Mouse (Mus musculus): ENCODE measurements around the gene Man1b1.

The Man1b1 gene

DNA sequence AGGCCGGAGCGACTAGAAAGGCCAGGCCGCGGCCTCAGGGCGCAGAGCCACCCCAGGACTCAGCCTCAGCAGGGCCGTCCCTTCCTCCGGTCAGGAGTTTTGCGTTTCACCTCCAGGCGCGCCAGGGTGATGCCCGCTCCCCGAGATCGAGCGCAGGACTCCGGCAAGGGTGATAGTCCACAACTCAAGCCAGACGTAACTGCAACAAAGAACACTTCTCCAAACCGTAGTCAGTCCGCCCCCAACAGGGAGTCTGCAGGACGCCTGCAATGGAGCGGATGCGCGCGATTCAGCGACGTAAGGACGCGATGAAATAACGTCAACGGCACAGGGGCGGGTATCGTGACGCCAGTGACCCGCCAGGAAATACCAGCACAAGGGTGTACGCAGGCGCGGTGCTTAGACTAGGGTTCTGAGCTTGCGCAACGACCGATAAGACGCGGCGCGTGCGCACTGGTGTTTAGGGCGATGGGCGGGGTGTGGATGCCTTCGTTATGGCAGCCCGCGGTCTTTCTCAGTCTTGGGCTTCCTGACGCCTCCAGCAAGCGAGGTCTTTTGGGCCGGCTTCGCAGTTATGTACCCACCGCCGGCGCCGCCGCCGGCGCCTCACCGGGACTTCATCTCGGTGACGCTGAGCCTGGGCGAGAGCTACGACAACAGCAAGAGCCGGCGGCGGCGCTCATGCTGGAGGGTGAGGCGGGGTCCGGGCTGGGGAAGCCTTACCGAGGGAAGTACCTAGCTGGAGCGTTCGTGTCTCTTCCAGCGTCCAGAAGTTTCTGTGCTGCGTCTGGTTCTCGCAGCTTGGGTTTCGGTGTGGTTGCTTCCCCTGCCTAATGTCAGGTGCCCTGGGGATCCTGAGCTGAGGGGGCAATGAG is at the start of gene Man1b1:
Gene Man1b1 (plus strand): TSS at position 53 of the 875 bp plus-strand sequence.
- peak; percentile 100 for DNase-seq (ENCODE audit: low spot score)

DNA sequence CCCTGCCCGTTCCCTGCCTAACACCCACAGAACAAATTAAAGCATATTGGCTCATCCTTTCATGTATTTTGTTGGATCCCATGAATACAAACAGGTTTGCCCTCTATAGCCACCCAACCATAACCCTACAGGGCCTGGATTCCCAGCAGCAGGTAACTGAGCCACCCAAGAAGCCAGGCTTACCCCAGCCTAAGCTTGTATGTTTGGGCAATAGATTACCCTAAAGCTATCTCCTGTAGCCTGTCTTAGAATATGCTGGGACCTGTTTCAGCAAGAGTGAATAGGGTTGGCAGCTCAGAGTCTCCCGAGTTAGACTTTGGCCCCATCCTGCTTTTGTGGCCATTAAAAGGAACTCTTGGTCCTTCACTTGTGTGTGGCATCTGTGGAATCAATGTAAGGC is 46.6 kb upstream of the Man1b1 start:
- no peak for DNase-seq (ENCODE audit: low spot score)

DNA sequence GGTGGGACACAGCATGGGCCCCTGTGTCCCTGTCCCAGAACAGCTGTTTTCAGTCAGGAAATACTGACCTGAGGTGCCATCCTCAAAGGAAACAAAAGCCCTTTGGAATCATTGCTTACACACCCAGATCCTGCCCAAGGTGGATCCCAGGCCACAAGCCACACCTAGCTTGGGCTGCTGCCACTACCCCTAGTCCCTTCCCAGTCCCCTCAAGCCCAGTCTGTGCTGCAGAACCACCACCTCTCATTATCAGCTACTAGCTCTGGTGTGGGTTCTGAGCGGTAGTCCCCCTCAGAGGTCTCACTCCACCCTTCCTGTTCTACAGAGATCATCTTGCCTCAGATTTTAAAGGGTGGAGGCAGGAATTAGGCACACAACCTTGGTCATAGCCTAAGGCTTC is 45.8 kb upstream of the Man1b1 start:
- DNase-seq (ENCODE audit: low spot score), result no peak

DNA sequence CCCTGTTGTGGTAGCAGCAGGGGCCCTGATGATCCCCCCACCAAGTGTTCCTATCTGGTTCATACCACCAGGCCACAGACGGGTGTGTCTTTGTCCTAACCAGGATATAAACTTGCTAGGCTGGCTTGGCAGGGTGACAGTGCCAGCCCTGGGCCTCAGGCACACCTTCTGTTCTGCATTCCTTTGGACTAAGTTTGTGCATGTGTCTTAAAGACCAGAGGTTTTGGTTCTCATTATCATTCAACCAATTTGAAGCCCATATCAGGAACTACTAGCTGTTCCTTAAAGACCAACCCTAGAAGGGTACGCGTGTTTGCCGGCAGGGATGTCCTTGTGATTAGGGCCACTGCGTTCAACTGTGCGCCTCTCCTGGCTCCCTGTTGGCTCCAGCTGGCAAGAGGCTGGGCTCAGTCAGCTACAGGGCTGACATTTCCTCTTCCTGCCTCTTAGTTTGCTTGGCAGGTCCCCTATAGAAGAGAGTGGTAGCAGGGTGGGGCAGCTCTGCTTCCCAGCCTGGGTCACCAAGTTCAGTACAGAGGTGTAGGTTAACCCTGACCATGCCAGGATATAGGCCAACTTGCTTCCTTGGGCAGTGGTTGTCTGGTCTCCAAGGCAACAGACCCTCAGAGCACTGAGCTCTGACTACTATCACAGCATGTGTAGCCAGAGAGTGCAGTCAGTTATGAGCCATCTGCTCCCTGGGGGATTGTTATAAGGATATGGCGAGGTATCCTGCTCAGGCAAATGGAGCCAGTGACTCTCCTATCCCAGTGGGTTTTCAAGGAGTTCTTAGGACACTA is 45.1 kb upstream of the Man1b1 start:
- no peak for DNase-seq (ENCODE audit: low spot score)

DNA sequence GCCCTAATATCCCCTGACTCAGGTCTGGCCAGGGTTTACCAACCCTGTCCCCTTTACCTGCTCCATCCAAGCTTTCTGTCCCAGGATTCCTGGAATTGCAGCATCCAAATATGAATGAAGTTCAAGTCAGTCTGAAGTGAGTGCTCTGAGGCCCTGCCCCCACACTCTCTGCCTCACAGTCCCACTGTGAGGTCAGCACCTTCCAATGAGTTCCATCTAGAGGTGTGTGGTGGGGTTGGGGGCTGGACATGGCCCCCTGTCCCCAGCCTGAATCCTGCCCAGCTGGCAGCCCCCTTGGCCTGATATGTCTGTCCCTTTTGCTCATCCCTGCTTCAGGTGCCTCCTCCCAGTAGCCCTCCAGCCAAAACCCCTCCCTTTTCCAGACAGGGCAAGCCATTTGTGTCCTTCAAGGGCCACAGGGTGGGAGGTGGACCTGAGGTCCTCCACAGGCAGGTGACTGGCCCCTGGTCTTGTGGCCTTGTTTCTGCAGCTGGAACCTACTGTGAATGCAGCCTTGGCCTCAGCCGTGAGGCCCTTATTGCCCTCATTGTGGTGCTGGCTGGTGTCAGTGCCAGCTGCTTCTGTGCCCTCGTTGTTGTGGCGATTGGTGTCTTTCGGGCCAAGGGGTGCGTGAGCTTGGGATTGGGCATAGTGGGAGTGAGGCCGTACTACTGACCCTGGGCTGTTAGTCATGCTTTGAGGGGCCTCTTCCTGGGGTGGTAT is 44.0 kb upstream of the Man1b1 start, which contains the start of gene Tmem210:
Gene Tmem210 (plus strand): TSS at position 219 of the 723 bp plus-strand sequence.
- DNase-seq (ENCODE audit: low spot score), result no peak

DNA sequence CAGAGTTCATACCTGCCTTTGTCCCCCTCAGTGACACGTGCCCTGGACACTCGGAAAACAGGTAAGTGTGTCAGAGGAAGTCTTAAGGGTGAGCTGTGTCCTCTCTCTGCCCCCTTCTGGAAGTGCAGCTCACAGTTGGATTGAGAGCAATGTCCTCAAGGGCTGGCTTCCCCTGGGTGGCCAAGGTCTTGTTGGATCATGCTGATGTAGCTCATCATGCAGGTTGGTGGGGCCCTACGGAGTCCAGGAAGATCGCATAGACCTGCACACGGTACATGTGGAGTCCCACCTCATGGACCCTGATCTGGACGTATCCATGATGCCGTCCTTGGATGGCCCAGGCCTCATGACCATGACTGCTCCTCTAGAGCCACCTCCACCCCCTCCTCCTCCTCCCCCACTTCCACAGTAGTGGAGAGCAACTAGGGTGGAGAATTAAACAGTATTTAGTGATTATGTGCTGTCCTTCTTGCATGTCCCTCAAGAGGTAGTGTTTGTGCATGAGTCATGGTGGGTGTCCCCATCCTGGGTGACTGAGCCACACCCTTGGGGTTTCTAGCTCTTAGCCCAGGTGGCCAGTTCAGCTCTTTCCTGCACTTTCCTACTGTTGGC is 43.3 kb upstream of the Man1b1 start:
- DNase-seq (ENCODE audit: low spot score), result no peak

DNA sequence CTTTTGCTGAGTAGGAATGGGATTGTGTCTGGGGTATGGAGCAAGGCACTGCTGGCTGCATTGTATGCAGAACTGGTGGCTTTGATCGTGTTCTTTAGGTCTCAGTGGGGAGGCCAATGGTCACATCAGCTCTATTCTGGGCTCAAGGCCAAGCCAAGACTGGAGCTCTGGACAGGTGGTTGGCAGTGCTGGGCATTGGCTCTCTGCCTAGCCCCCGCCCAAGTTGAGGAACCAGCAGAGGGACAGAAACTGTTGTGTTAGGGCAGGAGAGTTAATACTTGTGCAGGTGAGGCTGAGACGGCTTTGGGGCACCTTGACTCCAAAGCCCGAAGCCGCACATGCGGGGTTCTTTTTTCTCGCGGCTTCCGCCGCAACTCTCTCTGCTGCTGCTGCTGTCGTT is 42.5 kb upstream of the Man1b1 start, which contains the start of gene Lrrc26:
Gene Lrrc26 (plus strand): TSS at position 265 of the 400 bp plus-strand sequence.
- DNase-seq (ENCODE audit: low spot score), result no peak

DNA sequence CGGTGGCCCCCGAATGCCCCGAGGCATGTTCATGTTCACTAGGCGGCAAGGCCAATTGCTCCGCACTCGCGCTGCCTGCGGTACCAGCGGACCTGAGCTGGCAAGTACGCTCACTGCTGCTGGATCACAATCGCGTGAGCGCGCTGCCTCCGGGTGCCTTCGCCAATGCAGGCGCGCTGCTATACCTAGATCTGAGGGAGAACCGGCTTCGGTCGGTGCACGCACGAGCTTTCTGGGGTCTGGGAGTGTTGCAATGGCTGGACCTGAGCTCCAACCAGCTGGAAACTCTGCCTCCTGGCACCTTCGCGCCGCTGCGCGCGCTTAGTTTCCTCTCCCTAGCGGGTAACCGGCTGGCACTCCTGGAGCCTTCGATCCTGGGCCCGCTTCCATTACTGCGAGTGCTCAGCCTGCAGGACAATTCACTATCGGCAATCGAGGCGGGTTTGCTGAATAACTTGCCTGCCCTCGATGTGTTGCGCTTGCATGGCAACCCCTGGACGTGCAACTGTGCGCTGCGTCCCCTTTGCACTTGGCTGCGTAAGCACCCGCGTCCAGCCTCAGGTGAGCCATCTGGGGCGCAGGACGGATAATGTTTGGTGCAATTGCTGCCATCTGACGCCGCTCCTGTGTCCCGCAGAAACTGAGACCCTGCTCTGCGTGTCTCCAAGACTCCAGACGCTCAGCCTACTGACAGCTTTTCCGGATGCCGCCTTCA is 41.9 kb upstream of the Man1b1 start:
- DNase-seq (ENCODE audit: low spot score), result no peak

DNA sequence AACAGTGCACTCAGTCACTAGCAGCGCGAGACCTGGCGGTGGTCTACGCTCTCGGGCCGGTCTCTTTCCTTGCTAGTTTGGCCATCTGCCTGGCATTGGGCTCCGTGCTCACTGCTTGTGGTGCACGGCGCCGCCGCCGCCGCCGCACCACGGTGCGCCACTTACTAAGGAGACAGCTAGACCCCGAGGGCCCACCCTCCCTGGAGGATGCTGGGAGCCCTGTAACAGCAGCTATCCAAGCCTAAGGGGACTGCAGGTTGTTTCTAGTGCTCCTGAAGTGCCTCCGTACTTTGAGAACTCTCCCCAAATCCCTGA is 41.4 kb upstream of the Man1b1 start:
- no peak for DNase-seq (ENCODE audit: low spot score)

DNA sequence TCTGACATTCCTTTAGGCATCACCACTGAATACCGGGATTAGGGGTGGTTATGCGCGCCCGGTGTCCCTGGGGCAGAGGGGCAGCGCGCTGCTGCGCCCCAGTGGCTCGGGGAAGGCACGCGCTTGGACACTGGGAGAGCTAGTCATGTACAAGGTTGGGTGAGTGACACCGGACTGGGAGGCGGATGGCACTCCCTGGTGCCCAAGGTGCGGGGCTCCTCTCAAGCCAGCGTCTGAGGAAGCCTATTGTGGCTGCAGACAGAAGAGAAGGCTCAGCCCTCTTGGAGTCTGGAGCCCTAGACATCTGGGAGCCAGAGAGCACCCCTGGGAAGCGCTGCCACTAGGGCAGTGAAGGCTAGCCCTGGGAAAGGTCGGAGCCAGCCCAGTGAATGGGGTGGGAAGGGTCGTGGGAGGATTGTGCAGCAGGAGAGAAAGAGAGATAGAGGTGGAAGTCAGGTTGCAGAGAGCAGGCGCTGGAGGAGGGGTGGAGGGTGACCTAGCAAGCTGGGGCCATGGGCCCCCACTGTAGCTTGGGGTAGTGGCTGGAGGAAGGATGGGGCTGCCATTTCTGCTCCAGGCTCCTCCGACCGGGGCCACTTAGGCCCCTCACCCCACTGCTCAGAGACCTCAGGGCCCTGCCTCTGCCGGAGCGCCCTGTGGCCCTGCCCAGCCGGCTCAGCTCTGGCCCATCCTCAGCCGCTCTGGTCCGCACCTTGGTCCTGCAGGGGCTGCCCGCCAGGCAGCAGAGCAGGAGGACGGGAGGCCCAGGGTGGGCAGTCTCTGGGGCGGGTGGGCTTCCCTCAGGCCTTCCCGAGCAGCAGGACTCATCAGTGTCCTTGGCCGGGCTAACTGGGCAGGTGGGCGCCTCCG is 40.7 kb upstream of the Man1b1 start:
- no peak for DNase-seq (ENCODE audit: low spot score)

DNA sequence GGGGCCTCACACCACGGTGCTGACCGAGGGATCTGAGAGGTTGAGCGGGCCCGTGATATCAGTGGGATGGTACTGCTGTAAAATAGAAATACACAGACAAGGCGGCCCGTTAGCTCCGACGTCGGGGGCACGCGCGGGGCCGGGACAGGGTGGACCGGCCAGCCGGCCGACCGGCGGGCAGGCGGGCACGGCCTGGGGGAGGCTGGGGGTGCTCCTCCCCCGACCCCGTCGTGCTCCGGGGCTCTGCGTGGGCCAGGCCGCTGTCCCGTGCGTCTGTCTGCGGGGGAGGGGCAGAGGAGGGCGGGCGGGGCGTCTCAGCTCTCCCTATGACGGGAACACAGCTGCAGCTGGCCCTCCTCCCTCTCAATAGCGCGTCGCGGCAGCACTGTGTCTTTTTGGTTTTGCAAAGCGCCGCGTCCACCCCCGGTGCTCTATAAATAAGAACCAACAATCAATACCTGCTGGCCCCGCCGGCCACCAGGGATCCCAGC is 40.0 kb upstream of the Man1b1 start:
- no peak for DNase-seq (ENCODE audit: low spot score)

DNA sequence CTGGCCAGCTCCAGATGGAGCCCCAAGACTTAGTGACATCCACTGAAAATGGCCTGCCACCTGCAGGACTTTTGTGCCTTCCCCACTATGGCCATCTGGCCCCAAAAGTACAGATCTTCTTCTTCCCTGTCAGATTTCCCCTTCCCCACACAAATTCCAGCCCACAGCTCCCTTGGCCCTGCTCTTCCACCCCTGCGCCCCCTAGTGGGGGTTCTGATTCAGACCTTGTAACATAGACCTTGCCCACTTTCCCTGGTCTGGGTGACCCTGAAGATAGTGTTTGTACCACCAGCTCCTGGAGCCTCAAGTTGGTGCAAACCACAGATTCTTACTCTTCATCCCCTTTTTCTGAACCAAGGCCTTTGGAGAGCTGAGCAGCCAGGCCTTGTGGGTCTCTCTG is 39.3 kb upstream of the Man1b1 start:
- DNase-seq (ENCODE audit: low spot score), result peak; percentile 61

DNA sequence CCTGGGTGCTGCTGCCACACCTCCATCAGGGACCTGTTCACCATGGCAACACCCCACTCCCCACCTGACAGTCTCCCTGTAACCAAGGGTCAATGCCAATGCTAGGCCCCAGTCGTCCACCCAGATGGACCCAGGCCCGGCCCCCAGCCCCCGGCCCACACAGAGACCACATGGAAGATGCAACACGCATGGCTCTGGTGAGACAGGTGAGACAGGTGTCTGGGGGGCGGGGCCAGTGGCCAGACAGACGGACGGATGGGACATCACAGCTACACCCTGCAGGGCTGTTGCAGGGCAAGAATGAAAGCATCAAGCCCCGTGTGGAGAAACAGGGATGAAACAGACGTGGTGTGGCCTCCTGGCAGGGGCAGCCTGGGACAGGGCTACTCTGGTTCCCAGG is 38.4 kb upstream of the Man1b1 start:
- no peak for DNase-seq (ENCODE audit: low spot score)

DNA sequence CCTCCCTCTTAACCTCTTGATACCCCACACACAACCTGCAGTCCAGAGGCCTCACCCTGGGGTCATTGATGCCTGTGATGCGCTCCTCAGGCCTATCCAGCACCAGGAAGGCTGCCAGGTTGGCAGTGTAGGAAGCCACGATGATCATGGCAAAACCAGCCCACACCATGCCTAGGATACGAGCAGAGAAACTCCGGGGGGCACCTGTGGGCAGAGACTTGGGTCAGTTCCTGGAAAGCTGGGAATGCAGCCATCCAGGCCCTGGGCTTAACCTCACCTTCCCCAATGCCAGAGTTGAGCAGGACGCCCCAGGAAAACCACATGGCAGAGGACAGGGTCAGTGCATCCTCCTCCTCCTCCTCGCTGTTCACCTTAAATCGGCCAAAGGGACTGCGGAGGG is 35.0 kb upstream of the Man1b1 start:
- DNase-seq (ENCODE audit: low spot score), result no peak

DNA sequence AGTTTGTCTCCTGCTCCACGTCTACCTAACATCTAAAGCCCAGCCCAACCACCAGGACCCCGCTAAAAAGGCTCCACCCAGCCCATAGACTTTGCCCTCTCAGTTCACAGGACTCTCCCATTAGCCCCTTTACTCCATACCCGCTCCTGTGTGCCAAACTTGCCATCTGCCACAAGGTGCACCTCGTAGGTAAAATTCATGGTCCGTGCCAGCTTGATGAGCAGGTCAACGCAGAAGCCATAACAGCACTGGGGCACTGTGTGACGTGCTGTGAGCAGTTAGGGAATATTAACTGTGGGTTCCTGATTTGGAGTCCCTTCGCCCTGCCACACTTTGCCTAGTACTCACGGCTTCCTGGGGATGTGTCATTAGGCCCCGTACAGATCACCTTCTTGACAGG is 34.1 kb upstream of the Man1b1 start:
- no peak for DNase-seq (ENCODE audit: low spot score)

DNA sequence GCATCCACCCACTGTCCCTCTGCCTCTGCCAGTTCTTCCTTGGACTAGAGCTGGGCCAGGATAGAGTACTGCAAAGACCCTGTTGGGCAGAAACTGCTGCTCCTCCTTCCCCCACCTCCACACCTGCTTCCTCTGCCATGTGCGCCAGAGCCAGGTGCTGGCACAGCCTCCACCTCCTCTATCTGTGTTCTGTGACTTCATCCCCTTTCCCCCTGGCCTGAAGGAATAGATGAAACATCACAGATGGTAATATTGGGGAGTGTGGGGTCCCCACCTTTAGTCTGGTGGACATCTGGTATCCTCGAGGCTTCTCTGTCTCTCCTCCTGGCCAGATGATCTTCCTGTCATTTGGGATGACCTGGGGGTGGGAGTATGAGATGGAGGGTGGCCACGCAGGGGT is 28.7 kb upstream of the Man1b1 start:
- no peak for DNase-seq (ENCODE audit: low spot score)

DNA sequence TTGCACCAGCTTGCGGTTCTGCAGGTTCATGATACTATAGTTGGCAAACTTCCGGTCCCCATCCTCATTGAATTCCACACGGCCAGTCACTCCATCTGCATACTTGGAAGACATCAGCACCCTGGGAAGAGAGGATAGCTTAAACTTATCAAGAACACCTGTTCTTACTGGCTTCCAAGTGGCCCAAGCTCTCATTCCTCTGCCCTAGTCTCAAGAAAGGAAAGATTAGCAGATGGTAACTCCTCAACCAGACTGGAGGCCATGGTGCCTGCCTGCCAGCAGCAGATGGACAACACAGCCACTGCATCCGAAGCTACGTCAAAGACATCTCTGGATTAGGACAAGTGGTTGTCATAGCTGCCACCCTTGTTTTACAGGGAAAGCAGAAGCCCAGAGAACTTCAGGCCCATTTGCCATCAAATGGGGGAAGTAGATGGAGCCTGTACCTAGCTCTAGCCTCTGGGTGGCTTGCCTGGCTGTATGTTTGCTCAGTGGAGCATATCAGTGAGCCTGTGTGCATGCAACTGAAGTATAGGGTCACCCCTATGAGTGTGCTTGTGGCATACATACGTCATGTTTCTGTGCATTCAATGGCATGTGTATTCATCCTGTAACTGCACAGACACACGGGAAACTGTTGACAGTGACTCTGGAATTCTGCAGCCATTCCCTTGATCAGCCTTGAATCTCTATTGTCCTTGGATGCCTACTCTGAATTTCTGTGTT is 28.0 kb upstream of the Man1b1 start:
- DNase-seq (ENCODE audit: low spot score), result no peak

DNA sequence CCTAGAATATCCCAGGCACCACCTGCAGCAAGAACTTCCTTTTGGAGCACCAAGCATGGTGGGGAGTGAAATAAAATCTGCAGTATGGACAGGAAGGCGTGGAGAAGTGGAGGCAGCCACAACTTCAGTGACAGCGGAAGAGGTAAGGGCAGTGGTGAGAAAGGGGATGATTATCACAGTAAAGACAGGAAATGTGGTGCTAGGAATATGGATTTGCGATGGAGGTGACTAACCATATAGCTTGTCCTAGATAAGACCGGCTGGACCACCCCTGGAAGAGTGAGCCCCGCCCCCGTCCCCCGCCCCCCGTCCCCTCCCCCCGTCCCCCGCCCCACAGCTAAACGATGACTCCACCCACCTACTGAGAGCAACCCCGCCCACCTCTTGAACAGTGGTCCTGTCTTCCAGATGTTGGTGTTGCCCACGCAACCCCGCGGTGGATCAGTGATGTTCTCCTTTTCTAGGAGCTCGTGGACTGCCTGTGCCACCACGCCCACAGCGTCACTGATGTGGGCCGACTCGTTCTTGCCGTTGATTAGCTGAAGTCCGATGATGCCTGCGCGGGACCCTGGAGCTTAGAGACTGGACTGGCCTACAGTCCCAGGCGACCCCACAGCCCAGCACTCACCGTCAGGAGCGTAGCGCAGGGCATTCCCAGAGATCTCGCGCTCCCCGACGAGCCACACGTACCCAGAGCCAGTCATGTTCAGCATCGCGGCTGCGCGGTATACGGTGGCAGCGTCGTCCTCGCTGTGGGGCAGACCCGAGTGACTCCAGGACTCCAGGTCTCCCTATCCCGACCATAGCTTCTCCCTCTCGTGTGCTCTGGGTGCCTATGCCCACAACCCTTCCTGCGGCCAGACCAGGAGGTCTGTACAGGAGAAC is 27.2 kb upstream of the Man1b1 start:
- DNase-seq (ENCODE audit: low spot score), result peak; percentile 31

All from T-cell, adult 2 months (primary cell).